Comparison of ENCODE assay signal across 11 mouse cellular contexts in the genomic region with DNA sequence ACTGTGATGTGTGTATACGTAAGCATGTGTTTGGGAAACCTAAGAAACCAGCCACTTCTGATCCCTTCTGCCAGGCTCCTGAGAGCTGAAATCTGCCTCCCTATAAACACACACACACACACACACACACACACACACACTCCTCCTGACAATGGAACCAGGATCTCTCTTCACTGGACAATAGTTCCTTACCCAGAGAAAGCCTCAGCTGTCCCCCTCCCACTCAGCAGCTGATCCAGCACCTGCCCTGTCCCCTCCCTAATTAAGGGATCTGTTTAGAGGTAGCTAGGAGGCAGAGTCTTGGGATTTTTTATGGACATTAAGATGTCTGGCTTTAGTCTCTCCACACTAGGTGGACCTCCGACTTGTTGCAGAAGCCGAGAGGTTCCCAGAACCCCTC. TPM values are rescaled to one million over a fixed set of nuclear protein-coding genes. Genes with fewer than 3 reads are reported as not detected.
DNase-seq lines count a peak whose midpoint lies in the region; ATAC-seq lines count a peak whose summit lies in the region.
"Had no signal": no experiment of that assay in that cellular context is flagged by ENCODE, and none has a peak within 500 bp of the region (broad histone marks: within the 10 kb centered on the region; RNA-seq: fewer than 3 reads in every experiment).

No protein-coding gene starts in this region.

- H3K4me2 ChIP-seq in kidney, embryonic 14.5 days (replicated peaks; ENCODE audit: low read depth, low read length) = peak overlapping the region; percentile 64
- H3K4me2 ChIP-seq in embryonic facial prominence, embryonic 12.5 days (replicated peaks) = peak overlapping the region; percentile 59
- peak overlapping the region; percentile 96; the same call in 1 of the 2 replicates for H3K4me2 ChIP-seq in hindbrain, embryonic 13.5 days
- H3K4me2 ChIP-seq in midbrain, embryonic 16.5 days (ENCODE audit: low read length) = peak overlapping the region; percentile 97; the same call in 1 of the 2 replicates

- peak overlapping the region; percentile 83; the same call in 1 of the 2 replicates for H3K4me3 ChIP-seq in kidney, embryonic 14.5 days (ENCODE audit: low read length)
- H3K4me3 ChIP-seq in embryonic facial prominence, embryonic 12.5 days = peak overlapping the region; percentile 86; the same call in 1 of the 2 replicates
- H3K4me3 ChIP-seq in hindbrain, embryonic 13.5 days = no peak overlapping the region
- H3K4me3 ChIP-seq in midbrain, embryonic 16.5 days (ENCODE audit: low read depth, low read length) = no peak overlapping the region

- no peak overlapping the region for H3K27ac ChIP-seq in kidney, embryonic 14.5 days (ENCODE audit: low read depth, low read length)
- H3K27ac ChIP-seq in embryonic facial prominence, embryonic 12.5 days = 0 out of 2 replicates have a peak overlapping the region, but pooled peaks have one; percentile 26
- H3K27ac ChIP-seq in hindbrain, embryonic 13.5 days = no peak overlapping the region
- H3K27ac ChIP-seq in midbrain, embryonic 16.5 days (ENCODE audit: low read length) = no peak overlapping the region

- no peak for ATAC-seq in kidney, embryonic 14.5 days (ENCODE audit: low FRiP score, low TSS enrichment)
- ATAC-seq in embryonic facial prominence, embryonic 12.5 days (ENCODE audit: insufficient number of reproducible peaks, insufficient read depth, low FRiP score, low TSS enrichment) = no peak
- no peak for ATAC-seq in hindbrain, embryonic 13.5 days (ENCODE audit: low FRiP score)
- no peak for ATAC-seq in midbrain, embryonic 16.5 days

- DNase-seq in kidney, postnatal 25 days = no peak
- no peak for DNase-seq in ovary, postnatal 36 days (ENCODE audit: low spot score)
- no peak for DNase-seq in embryo, embryonic 10 days (ENCODE audit: low spot score)
- DNase-seq in gastrocnemius, postnatal 10 days = no peak
- DNase-seq: embryo, embryonic 11 days; kidney, adult 2 months had no signal

- no peaks in the 10 kb centered on the region for H3K9me3 ChIP-seq in kidney, embryonic 14.5 days (ENCODE audit: control insufficient read depth, low read length)
- H3K9me3 ChIP-seq in embryonic facial prominence, embryonic 12.5 days = no peaks in the 10 kb centered on the region
- no peaks in the 10 kb centered on the region for H3K9me3 ChIP-seq in hindbrain, embryonic 13.5 days
- H3K9me3 ChIP-seq in midbrain, embryonic 16.5 days (replicated peaks; ENCODE audit: control insufficient read depth, low read length, poor library complexity, severe bottlenecking) = no peaks in the 10 kb centered on the region

- no peaks in the 10 kb centered on the region for H3K27me3 ChIP-seq in kidney, embryonic 14.5 days (ENCODE audit: control insufficient read depth, insufficient read depth, low read length)
- no peaks in the 10 kb centered on the region for H3K27me3 ChIP-seq in embryonic facial prominence, embryonic 12.5 days
- H3K27me3 ChIP-seq in hindbrain, embryonic 13.5 days = peaks cover 20% of the 10 kb centered on the region; the same call in 1 of the 2 replicates
- H3K27me3 ChIP-seq in midbrain, embryonic 16.5 days (ENCODE audit: control insufficient read depth, insufficient read depth, low read depth, low read length) = peaks cover 4% of the 10 kb centered on the region

- H3K9ac ChIP-seq in kidney, embryonic 14.5 days (ENCODE audit: low read depth, low read length) = no peak overlapping the region
- 0 out of 2 replicates have a peak overlapping the region, but pooled peaks have one; percentile 0 for H3K9ac ChIP-seq in embryonic facial prominence, embryonic 12.5 days
- H3K9ac ChIP-seq in hindbrain, embryonic 13.5 days = no peak overlapping the region
- no peak overlapping the region for H3K9ac ChIP-seq in midbrain, embryonic 16.5 days (ENCODE audit: low read depth, low read length)

- WGBS in kidney, embryonic 14.5 days = 64% methylated on average over 3 of the region's 3 CpGs
- 58% methylated on average over 3 of the region's 3 CpGs for WGBS in embryonic facial prominence, embryonic 12.5 days
- 62% methylated on average over 3 of the region's 3 CpGs for WGBS in hindbrain, embryonic 13.5 days
- 64% methylated on average over 3 of the region's 3 CpGs for WGBS in midbrain, embryonic 16.5 days

- H3K4me1 ChIP-seq in kidney, embryonic 14.5 days (ENCODE audit: control insufficient read depth, insufficient read depth, low read length) = peaks cover 17% of the 10 kb centered on the region; the same call in 1 of the 2 replicates
- peaks cover 30% of the 10 kb centered on the region for H3K4me1 ChIP-seq in embryonic facial prominence, embryonic 12.5 days
- H3K4me1 ChIP-seq in hindbrain, embryonic 13.5 days (replicated peaks) = peaks cover 47% of the 10 kb centered on the region
- peaks cover 12% of the 10 kb centered on the region for H3K4me1 ChIP-seq in midbrain, embryonic 16.5 days (ENCODE audit: control insufficient read depth, insufficient read depth, low read length)

- peaks cover 44% of the 10 kb centered on the region for H3K36me3 ChIP-seq in kidney, embryonic 14.5 days (ENCODE audit: control insufficient read depth, insufficient read depth, low read length)
- H3K36me3 ChIP-seq in embryonic facial prominence, embryonic 12.5 days = peaks cover 43% of the 10 kb centered on the region
- peaks cover 26% of the 10 kb centered on the region for H3K36me3 ChIP-seq in hindbrain, embryonic 13.5 days
- H3K36me3 ChIP-seq in midbrain, embryonic 16.5 days (ENCODE audit: control insufficient read depth, insufficient read depth, low read length) = 0 out of 2 replicates have a peak, but pooled peaks cover 2% of the 10 kb centered on the region

RNA-seq across cellular contexts. Expression of gene Inppl1, which starts 3.1 kb away (rescaled TPM):
- polyA plus RNA-seq in kidney, embryonic 14.5 days (2014; fragmentation: Nextera tagmentation; extraction: Ambion mirVana) = 24.6 and 45.8 TPM in 2 replicates
- 55.2 and 69.7 TPM in 2 replicates for polyA plus RNA-seq in embryonic facial prominence, embryonic 12.5 days (2016; fragmentation: Nextera tagmentation; extraction: Ambion mirVana)
- polyA plus RNA-seq in hindbrain, embryonic 13.5 days (2015; fragmentation: Nextera tagmentation; extraction: Ambion mirVana) = 12.7 and 15.4 TPM in 2 replicates
- polyA plus RNA-seq in midbrain, embryonic 16.5 days (2015; fragmentation: Nextera tagmentation; extraction: Ambion mirVana) = 4.2 and 10.2 TPM in 2 replicates
- total RNA-seq in gastrocnemius, postnatal 10 days (2021) = 10 to 100 TPM; 76.2 to 89.2 TPM

RNA-seq across cellular contexts. Expression of gene Phox2a, which starts 16.8 kb away (rescaled TPM):
- not detected in 2 replicates for polyA plus RNA-seq in kidney, embryonic 14.5 days (2014; fragmentation: Nextera tagmentation; extraction: Ambion mirVana)
- 0.58 TPM in 1 of 2 replicates, not detected in the other for polyA plus RNA-seq in embryonic facial prominence, embryonic 12.5 days (2016; fragmentation: Nextera tagmentation; extraction: Ambion mirVana)
- polyA plus RNA-seq in hindbrain, embryonic 13.5 days (2015; fragmentation: Nextera tagmentation; extraction: Ambion mirVana) = 1.9 and 2.4 TPM in 2 replicates
- polyA plus RNA-seq in midbrain, embryonic 16.5 days (2015; fragmentation: Nextera tagmentation; extraction: Ambion mirVana) = 0.21 TPM in 1 of 2 replicates, not detected in the other
- under 1 TPM in 1 of 2 experiments, not detected in 1; 0.14 TPM for total RNA-seq in gastrocnemius, postnatal 10 days (2021)
- total RNA-seq: left cerebral cortex, postnatal 4 days had no signal

RNA-seq across cellular contexts. Expression of gene Folr2, which starts 22.1 kb away (rescaled TPM):
- polyA plus RNA-seq in kidney, embryonic 14.5 days (2014; fragmentation: Nextera tagmentation; extraction: Ambion mirVana) = 1.6 and 1.9 TPM in 2 replicates
- 0.92 TPM in 1 of 2 replicates, not detected in the other for polyA plus RNA-seq in embryonic facial prominence, embryonic 12.5 days (2016; fragmentation: Nextera tagmentation; extraction: Ambion mirVana)
- 3.3 and 3.5 TPM in 2 replicates for polyA plus RNA-seq in hindbrain, embryonic 13.5 days (2015; fragmentation: Nextera tagmentation; extraction: Ambion mirVana)
- 1.0 and 1.1 TPM in 2 replicates for polyA plus RNA-seq in midbrain, embryonic 16.5 days (2015; fragmentation: Nextera tagmentation; extraction: Ambion mirVana)
- total RNA-seq in gastrocnemius, postnatal 10 days (2021) = 1 to 10 TPM; 4.2 to 6.0 TPM

RNA-seq across cellular contexts. Expression of gene Anapc15, which starts 28.6 kb away (rescaled TPM):
- polyA plus RNA-seq in kidney, embryonic 14.5 days (2014; fragmentation: Nextera tagmentation; extraction: Ambion mirVana) = 71.4 and 91.0 TPM in 2 replicates
- 75.5 and 76.6 TPM in 2 replicates for polyA plus RNA-seq in embryonic facial prominence, embryonic 12.5 days (2016; fragmentation: Nextera tagmentation; extraction: Ambion mirVana)
- 83.1 and 93.3 TPM in 2 replicates for polyA plus RNA-seq in hindbrain, embryonic 13.5 days (2015; fragmentation: Nextera tagmentation; extraction: Ambion mirVana)
- 71.6 and 79.9 TPM in 2 replicates for polyA plus RNA-seq in midbrain, embryonic 16.5 days (2015; fragmentation: Nextera tagmentation; extraction: Ambion mirVana)
- 10 to 100 TPM; 23.1 to 23.8 TPM for total RNA-seq in gastrocnemius, postnatal 10 days (2021)

RNA-seq across cellular contexts. Expression of gene Folr1, which starts 35.7 kb away (rescaled TPM):
- polyA plus RNA-seq in kidney, embryonic 14.5 days (2014; fragmentation: Nextera tagmentation; extraction: Ambion mirVana) = 27.3 and 30.4 TPM in 2 replicates
- 1.1 and 1.2 TPM in 2 replicates for polyA plus RNA-seq in embryonic facial prominence, embryonic 12.5 days (2016; fragmentation: Nextera tagmentation; extraction: Ambion mirVana)
- polyA plus RNA-seq in hindbrain, embryonic 13.5 days (2015; fragmentation: Nextera tagmentation; extraction: Ambion mirVana) = 21.0 and 39.2 TPM in 2 replicates
- polyA plus RNA-seq in midbrain, embryonic 16.5 days (2015; fragmentation: Nextera tagmentation; extraction: Ambion mirVana) = 23.7 and 24.2 TPM in 2 replicates
- 1 to 10 TPM; 1.7 to 2.4 TPM for total RNA-seq in gastrocnemius, postnatal 10 days (2021)

Comparison
In these comparisons a context has a peak if more than half of its experiments do, and no peak if none do; other contexts are left out.
1. H3K4me3 ChIP-seq: peak in kidney, embryonic 14.5 days (single experiment) and embryonic facial prominence, embryonic 12.5 days (single experiment); none in hindbrain, embryonic 13.5 days (single experiment) and midbrain, embryonic 16.5 days (single experiment).
2. Peak in every context shown above with its lines, with median percentiles within 50 percentile points of each other: H3K4me2 ChIP-seq.